Mouse (Mus musculus): ENCODE results near the gene Ncl.
A peak's percentile ranks its signal among the peaks of the same experiment; 100 is the strongest.
"Not testable (repeated sequence)": the region's sequence is repeated elsewhere in the genome, so short reads cannot be mapped to it uniquely, and the experiment has no call there.

The Ncl gene

DNA sequence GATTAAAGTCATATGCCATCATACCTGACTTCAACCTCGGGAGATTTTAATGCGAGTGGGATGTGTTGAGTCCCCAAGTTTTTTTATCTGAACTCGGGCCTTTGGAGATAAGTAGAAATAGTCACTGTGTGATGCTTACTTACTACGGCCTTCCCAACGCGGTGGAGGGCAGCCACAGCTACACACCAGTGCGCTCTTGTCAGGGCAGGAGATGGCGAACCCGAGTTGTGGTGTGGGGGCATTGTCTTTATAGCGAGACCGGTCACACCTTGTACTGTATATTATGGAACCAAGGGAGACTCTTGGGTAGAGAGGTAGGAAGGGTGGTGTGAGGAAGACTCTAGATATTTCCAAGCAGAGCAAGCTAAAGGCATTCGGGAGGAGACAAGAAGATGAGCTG, 1.2 kb upstream of the Ncl start:
- DNase-seq (ENCODE audit: low read depth, low spot score): no peak

DNA sequence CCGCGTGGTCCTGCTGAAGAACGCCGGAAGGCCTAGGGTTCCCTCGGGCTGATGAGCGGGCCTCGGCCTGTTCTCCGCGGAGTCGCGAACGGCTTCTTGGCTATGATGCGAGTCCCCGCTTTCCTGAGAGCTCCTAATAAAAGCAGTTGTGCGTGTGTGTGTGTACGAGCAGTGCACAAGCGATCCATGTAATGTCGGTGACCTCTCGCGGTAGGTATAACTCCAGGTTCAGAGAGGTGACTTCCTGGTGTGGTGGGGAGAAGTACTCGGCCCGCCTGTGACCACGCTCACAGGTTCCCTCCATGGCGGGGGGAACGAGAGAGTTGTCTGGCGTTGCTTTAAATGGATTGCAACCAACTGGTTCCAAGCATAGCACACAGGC, 589 bp upstream of the Ncl start:
- no peak for DNase-seq (ENCODE audit: low read depth, low spot score)

DNA sequence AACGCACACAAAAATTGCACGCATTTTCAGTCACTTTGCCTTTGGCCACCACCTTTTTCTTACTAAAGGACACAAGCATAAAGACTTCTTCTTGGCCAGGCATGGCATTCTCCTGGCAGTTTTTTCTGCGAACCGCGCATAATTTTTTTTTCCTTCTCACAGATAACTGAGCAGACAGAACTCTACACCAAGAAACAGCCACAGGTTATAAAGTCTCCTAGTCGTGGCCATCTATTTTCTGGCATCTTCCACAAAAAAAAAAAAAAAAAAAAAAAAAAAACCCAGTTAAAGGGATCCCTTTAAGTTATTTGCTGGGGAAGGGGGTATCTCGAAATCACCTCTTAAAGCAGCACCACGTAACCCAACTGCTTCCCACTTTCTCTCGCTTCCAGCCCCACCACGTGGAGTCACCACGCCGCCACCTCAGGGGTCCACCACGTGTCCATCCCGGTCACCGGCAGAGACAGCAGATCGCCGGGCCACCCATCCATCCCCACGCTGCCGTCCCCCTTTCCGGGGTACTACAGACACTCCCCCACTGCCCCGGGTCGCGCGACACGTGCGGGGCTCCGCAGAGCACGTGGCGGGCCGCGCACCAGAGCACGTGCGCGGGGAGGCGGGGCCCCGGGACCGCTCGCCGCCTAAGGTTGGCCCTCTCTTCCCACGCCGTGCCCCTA, 833 bp downstream of the Ncl start:
- no peak for DNase-seq (ENCODE audit: low read depth, low spot score)

DNA sequence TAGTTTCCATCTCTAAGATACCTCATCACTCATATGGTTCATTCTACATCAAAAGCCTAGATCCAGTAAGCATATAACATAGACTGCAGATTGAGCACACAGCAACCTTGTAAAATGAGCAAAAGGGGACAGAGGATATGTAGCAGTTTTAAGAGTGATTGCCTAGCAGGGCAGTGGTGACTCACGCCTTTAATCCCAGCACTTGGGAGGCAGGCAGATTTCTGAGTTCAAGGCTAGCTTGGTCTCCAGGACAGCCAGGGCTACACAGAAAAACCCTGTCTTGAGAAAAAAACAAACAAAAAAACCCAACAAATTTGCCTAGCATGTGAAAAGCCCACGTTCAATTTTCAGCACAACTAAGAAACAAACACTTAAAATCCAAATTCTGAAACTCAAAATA, 5.0 kb downstream of the Ncl start:
- DNase-seq (ENCODE audit: low read depth, low spot score): no peak

DNA sequence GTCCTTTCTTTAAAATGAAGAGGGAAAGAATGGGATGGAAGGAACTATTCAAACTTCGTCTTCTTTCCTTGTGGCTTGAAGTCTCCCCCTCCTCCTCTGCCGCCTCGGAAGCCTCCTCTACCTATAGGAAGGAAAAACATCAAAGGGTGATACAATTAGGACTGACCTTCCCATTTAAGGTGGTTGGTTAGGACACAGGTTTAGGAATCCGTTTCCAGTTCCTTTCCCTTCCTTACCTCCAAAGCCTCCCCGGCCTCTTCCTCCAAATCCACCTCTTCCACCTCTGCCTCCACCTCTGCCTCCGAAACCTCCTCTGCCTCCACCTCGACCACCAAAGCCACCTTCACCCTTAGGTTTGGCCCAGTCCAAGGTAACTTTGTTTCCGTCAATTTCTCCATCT, 8.6 kb downstream of the Ncl start:
- no peak for DNase-seq (ENCODE audit: low read depth, low spot score)

DNA sequence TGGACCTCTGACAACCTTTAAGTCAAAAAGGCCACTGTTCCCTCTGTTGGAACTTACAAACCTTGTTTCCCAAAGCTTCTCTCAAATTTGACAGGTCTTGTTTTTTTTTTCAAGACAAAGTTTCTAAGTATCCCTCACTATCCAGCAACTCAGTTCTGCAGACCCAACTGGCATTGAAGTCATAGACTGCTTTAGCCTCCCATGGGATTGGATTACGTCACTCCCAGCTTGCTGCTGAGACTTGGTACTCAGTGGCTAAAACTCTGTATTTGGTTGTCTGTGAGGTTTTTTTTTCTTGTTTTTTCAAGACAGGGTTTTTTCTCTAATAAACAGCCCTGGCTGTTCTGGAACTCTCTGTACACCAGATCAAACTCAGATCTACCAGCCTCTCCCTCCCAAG, 9.5 kb downstream of the Ncl start:
- DNase-seq (ENCODE audit: low read depth, low spot score): no peak

DNA sequence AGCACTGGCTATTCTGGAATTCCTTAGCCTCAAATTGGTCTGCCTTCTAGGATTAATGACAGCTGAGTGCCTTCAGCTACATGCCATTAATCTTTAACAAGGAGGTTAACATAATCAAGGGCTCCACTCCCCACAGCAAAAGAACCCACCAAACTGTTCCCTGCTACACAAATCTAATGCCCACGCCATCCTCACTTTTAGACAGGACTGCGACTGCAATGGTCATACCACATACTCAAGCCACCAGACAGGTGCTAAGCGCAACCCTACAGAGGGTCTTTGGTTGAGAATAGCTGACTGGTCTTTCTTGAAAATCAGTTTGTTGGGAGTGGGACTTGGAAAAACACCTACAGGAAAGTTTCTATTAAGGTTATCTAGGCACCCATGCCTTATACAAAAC, 10.0 kb downstream of the Ncl start:
- no peak for DNase-seq (ENCODE audit: low read depth, low spot score)

DNA sequence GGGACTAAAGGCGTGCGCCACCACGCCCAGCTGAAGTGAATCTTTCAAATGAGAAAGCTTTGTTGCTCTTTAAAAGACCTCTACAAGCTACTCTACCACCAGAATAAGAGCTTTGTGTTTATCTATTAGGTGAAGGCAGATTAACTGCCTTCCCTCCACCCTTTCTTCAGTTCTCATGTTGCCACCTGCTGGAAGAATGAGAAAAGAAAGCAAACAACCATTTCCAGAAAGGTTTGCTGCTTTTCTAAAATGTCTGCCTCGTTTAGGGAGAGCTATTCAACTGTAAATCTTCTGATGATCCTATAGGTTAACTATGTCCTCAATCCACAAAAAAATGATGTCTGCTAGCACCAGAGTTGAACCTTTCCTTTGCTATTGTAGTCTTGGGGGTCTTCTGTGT, 10.4 kb downstream of the Ncl start:
- no peak for DNase-seq (ENCODE audit: low read depth, low spot score)

DNA sequence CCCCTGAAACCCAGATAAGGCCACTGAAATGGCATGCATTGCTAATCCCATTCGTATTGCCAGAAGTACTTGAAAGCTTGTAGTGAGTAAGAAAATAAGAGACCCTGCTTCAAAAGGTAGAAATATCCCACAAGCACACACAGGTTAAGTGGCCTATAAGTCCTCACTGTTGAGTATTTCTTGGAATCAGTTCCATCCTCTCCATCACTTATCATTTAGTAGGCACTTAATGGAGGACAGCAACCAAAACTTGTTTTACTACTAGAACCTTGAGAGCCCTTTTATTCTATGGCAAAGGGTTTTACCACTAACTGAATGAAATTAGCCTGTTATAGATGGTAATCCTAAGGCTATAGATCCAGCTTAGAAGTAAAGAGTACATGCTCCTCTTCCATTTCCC, 11.1 kb downstream of the Ncl start:
- no peak for DNase-seq (ENCODE audit: low read depth, low spot score)

DNA sequence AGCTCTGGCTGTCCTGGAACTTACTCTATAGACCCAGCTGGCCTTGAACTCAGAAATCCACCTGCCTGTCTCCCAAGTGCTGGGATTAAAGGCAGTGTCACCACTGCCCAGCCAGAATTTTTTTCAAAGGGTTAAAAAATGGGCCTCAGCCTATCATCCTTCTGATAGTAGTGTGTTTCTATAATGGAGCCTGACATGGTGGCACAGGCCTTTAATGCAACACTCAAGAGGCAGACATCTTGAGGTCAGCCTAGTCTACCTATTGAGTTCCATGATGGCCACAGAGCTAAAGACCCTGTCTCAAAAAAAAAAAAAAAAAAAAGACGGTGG, 11.5 kb downstream of the Ncl start:
- DNase-seq (ENCODE audit: low read depth, low spot score): no peak

DNA sequence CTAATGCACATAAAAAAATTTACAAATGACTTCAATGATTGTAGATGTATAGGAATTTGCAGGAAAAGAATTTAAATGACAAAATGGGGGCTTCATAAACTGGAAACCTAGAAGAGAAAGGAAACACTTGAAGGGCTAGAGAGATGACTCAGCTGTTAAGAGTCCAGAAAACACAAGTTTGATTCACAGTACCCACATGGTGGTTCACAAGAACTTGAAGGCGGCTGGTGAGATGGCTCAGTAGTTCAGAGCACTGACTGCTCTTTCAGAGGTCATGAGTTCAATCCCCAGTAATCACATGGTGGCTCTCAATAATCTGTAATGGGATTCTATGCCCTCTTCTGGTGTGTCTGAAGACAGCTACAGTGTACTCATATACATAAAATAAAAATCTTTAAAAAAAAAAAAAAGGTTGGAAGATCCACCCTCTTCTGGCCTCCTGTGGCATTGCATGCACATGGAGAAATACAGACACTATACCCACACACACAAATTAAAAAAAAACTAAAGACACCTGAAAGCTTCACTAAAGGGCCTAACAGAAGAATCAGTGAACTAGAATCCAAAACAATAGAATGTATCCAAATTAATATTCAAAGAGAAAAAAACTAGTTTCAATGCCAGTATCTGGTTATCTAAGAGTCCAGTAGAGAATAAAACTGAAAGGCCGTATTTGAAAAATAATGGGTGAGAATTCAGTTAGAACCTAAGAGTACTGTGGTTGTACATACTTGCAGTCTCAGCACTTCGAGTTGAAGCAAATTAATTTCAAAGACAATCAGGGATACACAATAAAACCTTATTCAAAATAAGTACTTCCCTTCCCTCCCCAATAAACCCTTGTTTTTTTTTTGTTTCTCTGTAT, 12.1 kb downstream of the Ncl start:
- DNase-seq (ENCODE audit: low read depth, low spot score): no peak

DNA sequence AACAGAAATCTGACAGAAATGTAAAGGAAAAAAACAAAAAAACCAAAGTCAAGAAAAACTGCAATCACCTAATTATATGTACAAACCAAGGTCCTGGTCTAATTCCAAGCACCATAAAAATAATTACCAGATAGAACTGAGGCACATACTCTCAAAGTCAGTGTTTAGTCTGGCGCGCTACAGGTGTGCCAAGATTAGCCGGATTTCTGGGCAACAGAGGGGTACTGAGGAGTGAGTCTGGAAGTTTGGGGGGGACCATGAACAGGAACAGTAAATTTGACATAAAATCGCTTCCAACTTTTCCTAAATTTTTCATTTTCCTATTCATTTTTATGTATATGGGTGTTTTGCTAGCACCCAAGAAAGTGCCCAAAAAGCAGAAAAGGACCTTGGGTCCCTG, 13.2 kb downstream of the Ncl start:
- DNase-seq (ENCODE audit: low read depth, low spot score): no peak

DNA sequence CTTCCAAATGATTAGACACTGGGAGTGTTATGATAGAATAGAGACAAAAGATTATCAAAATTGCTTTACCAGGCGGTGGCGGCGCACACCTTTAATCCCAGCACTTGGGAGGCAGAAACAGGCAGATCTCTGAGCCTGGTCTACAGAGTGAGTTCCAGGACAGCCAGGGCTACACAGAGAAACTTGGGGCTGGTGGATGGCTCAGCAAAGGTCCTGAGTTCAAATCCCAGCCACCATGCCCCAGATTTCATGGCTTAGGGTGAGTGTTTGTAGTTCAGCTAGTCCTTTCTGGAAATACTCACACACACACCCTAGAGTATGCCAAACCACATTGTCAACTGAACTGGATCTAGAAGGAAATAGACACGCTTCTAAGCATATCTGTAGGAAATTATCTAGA, 14.1 kb downstream of the Ncl start:
- no peak for DNase-seq (ENCODE audit: low read depth, low spot score)

DNA sequence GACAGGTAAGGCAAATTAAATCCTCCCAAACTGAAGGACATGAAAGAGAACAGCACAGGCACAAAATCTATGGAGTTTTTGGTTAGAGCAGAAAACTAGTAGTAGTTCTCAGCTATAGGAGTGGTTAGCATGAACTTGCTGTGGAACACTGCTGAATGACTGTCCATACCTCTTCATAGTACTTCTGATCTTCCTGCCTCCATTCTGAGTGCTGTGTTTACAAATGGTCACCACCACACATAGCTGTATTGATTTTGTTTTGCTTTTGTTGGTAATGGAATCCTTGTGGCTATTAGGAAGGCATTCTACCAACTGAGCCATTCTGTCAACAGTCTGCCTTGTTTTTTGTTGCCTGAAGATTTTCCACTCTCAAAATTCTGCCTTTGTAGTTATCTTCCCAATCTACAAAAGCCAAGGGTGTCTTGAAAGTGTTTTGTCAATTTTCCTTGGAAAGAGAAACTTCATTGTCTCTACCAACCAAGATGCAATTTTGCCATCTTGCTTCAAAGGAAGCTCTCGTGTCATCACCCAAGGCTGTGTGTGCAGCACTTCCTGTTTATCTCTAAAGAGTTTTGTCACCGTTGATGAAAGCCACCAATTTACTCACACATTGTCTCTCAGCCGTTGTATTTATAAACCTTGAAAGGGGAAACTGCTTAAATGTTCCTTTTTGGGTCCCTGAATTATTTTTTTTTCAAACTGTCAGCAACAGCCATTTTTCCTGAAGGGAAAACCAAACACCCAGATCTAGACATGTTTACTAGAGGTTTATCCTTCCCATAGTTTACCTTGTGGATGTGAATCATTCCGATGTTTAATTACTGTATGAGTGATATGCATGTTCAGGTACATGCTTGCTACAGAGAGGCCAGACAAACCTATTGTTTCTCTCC, 15.0 kb downstream of the Ncl start:
- no peak for DNase-seq (ENCODE audit: low read depth, low spot score)

DNA sequence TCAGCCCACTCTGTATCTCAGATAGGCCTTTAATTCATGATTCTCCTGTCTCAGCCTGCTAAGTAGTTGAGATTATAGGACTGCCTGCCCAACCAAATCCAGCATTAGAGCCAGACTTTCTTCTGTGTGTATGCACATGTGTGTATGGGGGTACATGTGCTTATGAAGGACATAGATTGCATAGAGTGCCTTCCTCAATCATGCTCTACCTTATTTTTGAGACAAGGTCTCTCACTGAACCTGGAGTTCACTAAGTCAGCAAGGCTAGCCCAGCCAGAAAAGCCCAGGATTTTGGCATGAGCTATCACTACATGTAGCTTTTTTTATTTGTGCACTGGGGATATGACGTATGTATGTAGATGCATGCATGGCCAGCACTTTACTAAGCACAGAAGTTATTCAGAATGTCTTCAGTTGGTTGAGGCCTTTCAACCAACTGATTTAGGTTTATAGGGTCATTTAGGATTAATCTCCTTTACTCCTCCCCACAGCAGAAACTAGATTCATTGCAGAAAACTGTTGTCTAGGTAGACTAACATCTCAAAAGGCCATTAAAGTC, 16.0 kb downstream of the Ncl start:
- DNase-seq (ENCODE audit: low read depth, low spot score): no peak

DNA sequence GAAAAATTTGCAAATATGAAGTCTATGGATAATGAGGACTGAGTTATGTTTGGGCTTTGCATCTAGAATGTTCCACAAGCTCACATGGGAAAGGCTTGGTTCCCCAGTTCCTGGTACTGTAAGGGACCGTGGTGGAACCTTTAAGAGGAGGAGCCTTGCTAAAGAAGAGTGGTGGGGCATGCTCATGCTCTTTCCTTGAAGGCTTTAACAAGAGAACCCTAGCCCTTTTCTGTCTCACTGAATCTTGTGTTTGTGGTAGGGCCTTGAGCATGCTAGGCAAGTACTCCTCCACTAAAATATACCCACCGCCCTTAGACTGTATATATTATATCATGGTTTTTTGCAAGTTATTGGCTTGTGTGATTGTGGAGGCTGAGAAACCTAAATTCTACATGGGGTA, 16.8 kb downstream of the Ncl start:
- no peak for DNase-seq (ENCODE audit: low read depth, low spot score)

DNA sequence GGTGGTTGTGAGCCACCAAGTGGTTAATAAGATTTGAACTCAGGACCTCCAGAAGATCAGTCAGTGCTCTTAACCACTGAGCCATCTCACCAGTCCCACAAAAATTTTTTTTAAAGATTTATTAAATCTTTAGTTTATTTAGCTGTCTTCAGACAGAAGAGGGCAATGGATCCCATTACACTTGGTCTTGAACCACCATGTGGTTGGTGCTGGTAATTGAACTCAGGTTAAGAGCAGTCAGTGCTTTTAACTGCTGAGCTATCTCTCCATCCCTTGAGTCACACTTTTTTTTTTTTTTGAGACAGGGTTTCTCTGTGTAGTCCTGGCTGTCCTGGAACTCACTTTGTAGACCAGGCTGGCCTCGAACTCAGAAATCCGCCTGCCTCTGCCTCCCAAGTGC, 18.1 kb downstream of the Ncl start:
- not testable (repeated sequence) for DNase-seq (ENCODE audit: low read depth, low spot score)

DNA sequence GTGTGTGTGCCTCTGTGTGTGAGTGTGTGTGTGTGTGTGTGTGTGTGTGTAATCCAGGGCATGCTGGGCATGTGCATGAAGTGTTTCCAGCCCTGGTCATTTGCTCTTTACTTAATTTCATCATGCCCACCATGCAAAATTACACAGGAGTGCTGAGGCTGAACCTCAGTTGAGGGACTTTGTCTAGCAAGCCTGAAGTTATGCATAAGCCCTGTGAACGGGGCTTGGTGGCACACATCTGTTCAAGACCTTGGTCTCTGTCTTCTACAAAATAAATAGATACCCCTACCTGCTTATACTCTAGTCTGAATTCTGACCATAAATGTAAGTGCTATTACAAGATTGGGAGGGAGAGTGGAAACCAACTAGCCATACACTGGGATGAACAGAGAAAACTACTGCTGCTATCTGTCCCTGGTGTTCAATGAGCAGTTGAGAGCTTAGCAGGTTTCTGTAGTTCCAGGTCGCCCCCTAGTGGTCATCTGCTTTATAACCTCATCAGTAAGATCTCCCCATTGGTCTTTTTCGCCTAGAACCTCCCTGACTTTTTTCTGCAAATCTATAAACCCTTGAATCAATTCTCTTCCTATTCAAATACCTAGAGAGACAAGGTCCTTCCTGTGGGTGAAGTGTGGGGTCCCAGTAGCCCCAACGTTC, 19.9 kb downstream of the Ncl start:
- peak; percentile 64 for DNase-seq (ENCODE audit: low read depth, low spot score)

DNA sequence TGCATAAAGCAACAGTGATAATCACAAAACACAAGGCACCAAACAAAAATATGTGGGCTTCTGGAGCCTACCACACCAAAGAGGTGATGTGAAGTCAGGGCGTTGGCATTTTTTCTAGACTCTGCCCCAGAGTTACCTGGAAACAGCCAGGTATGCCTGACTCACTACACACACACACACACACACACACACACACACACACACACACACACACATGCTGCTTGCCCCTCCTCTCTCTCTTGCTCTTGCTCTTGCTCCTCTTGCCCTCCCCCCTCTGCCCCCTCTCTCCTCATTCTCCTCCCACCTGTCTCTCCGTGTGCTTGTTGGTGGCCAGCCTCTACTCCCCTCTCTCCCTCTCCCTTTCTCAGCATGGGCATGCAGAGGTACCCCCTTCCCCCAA, 22.9 kb downstream of the Ncl start:
- DNase-seq (ENCODE audit: low read depth, low spot score): no peak

DNA sequence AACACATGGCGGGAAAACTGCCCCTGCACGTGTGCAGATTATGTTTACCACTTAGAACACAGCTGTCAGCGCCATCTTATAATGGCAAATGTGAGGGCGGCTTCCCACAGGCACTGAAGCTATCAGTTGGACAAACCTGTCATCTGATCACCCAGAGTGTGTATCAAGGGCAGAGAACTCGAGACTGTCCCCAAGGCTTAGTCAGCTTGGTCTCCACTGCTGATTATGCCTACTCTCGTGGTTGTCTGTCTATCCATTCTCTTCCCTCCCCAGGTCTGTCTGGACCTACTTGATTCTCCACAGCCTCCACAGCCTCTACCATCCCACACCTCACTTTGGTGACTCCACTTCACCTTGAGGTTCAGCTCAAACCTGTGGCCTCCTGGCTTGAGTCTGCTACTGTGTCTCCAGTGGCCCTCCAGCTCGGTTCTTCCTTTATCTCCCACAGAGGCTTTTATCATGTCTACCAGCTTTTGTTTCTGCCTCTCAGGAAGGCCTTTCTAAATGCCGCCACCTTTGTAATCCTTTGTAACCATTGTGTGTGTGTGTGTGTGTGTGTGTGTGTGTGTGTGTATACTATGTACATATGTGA, 38.3 kb downstream of the Ncl start:
- no peak for DNase-seq (ENCODE audit: low read depth, low spot score)

DNA sequence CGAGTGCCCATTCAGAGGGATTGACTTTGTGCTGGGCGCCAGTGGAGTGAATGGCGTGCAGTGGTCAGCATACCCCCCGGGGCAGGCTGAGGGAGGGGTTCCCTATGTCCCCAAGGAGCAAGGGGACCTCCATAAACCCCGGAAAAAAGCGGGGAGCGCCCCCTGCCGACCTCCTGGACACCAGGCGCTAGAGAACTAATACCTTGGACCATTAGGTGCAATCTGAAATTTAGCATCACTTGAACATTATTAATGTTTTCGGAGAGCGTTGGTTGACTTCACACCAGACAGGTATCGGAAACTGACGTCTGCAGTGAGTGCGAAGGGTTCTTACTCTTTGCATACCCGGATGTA, 45.5 kb downstream of the Ncl start:
- no peak for DNase-seq (ENCODE audit: low read depth, low spot score)
